Mouse (Mus musculus) T-cell, adult 2 months (primary cell): ENCODE data around the gene Gne.
"Not testable (repeated sequence)": the region's sequence is repeated elsewhere in the genome, so short reads cannot be mapped to it uniquely, and the experiment has no call there.

ENCODE experiments used
- DNase-seq: peaks from one replicate; pipeline ENCODE4 v3.0.0; 2022; ENCODE audit warnings: low spot score

Gne gene

DNA sequence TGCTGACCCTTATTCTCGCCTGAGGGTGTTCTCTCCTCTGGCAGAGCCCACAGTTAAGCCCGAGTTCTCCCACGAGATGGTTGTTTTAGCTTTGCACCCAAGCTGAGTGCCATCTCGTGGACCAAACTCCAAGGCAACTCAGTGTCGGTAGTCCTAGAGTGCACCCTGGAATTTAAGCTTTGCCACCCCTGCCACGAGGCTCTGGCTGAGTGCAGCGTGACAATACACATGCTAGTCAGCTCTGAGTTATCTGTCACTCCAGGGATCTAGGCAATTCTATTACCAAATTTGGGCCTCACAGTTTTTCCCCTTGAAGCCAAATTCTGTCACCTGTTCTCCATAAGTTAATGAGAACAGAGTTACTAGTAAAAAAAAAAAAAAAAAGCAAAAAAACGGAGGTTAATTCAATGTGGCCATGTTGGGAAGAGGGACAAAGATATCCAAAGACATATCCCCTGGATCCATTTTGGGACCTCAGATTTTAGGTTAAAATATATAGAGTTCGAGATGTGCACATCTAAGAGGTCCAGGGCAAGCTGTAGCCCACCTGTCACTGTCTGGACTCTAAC, 11.0 kb downstream of the Gne start:
- DNase-seq, result no peak

DNA sequence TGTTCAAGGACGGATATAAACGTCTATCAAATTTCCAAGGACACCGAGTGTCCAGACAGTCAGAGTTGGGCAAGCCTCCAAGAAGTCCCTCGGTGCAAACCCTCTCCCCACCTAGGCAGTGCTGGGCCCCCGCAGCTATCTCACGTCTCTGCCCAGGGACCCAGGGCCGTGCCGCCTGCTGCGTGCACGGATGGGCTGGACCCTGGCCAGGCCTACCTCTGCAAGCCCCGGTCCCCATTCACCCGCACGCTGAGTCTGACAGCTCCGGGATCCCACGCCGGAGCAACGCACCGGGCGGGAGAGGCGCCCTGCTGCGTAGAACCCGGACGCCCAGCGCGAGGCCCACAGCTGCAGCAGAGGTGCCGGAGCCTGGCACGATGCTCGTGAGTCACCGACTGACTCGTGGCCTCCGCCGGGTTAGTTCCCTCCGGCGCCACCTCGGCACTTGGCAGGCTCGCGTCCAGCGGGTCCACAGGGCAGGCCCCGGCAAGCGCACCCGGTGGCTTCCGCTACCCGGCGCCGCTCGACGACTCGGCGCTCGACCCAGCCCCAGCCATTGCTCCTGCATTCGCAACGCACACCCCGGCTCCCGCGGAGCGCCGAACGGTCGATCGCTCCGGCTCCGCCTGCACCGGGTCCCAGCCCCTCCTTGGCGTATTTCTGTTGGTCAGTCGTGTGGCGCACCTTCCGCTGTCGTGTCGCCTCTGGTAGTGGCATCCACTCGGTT, 11.7 kb downstream of the Gne start:
- DNase-seq, result peak; percentile 86

DNA sequence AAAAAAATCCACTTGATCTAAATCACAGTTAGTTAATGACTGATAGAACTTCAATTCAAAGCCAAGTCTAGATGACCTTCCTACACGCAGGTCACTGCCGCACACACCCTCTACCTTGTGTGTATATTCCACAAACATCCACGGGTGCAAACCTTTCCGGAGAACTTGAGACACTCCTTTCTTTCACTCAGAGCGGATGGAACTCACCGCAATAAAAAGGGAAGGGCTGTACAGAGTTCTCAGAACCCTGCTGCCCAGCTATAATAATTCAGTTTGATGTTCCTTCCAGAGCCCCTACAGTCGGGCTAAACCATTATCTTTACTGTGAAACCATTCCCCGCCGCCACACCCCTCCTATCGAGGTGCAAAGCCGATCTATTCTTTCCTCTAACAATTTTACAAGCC, 12.2 kb downstream of the Gne start:
- no peak for DNase-seq

DNA sequence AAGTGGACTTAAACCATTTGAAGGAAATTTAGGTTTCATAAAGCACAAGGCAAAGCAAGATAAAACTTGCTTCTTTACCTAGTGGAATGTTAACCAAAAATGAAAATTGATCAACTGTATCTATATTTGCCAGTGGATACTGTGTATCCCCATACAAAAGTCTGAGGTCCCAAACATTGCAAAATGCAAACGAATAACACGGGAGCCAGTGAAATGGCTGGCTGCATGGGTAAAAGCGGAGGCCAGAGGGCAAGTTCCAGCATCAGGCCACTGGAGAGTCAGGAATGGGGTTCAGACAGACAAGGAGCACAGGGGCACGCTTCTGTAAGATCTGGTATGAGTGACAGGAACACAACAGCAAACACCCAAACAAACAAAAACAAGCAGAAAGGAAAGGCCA, 13.3 kb downstream of the Gne start:
- DNase-seq, result no peak

DNA sequence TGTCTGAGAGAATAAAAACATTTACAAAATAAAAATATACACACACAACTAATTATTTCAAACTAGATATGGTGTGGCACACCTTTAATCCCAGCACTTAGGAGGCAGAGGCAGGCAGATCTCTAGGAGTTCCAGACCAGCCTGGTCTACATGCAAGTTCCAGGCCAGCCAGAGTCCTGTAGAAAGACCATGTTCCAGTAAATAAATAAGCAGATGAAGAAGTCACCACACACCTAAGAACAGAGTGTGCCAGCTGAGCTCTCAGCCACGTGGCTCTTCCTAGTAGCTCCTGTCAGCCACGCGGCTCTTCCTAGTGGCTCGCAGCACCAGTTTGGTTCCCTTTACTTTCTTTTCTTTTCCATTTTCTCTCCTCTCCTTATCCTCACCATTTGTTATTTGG, 14.6 kb downstream of the Gne start:
- DNase-seq, result no peak

DNA sequence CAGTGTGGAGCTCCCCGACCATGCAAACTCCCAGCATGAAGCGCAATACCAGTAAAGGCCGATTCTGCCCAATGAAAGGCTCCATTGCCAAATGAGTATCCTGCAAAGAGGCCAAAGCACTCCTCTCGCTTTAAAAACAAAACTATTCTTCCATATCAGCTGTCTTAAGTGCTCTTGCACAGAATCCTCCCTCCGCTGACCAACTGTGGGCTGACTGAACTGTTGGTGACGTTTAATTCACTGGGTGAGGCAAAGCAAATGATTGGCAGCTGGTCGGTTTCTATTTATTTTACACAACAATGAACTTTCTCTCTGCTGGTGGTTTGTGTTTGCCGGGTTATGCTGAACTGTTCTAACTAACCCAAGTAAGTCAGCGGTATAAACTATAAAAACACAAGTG, 15.2 kb downstream of the Gne start:
- no peak for DNase-seq

DNA sequence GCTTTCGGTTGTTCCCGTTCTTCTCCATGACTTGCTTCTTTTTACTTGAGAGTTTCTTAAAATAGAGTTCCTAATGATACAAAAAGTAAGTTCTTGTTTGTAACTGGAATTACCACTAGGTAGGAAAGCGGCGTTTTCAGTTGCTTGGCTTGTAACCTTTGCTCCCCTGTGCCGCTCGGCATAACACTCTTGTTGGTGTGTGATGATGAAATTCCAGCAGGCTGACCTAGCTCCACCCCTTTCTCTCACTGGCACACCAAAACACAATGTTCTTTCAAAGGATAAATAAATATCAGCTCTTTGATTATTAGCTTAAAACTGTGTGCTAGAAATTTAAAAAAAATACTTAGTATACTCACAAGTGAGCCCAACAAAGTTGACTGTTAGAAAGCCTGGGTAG, 17.1 kb downstream of the Gne start:
- no peak for DNase-seq

DNA sequence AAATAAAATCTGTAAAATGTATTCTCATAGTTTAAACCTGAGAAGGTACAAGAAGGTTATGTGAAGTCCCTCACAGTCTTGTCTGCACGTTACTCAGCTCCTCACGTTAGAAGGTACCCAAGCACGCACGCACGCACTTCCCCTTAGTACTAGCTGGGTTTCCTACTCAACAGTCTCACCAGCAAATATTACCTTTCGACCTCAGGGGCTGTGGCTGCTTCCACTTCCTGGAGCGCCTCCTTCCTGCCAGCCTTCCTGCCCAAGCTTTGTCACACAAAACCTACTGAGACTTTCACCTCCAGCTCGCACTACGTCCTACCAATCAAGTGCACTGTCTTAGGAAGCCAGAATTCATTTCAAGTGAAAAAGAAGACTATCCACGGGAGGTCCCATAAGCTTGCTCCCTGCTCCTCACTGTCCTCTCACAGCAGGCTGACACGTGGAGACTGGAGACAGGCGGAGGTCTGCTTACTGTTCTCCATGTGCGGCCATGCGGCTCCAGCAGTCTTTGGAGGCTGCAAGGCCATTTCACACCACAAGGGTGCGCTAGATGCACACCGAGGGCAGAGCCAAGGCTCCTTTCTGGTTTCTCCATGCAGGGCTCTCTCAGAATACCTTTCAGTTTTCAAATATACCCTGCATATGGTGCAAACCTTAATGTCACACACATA, 18.5 kb downstream of the Gne start:
- peak; percentile 91 for DNase-seq

DNA sequence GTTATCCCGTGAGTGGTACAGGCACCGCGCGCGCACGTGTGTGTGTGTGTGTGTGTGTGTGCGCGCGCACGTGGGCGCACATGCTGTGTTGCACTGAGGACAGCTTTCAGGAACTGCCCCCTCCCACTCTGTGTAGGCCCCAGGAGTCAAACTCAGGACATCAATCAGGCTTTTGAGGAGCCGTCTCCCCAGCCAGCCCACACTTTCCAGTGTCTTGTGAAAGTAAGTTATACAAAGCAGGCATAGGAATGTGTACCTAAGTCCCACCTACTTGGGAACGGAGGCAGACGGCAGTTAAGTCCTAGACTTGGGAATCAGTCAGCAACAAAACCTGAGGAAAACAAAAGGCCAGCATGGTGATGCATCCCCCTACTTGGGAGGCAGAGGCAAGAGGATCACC, 21.2 kb downstream of the Gne start:
- DNase-seq, result no peak

DNA sequence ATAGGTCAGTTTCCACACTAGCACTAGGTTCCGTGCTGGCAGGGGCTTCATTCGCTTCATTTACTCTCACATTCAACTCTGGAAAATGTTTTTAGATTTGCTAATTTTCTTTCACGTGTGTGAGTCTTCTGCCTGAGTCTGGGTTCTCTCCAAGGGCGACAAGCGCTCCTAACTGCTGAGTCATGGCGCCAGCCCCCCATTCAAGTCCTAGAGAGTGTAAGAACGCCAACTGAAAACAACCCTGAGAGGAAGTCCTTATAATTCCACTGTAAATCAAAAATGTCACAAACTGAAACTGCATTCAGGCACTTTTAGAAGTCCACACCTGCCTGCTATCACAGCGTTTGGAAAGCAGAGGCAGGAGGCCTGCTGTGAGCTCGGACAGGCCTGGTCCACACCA, 21.9 kb downstream of the Gne start:
- no peak for DNase-seq

DNA sequence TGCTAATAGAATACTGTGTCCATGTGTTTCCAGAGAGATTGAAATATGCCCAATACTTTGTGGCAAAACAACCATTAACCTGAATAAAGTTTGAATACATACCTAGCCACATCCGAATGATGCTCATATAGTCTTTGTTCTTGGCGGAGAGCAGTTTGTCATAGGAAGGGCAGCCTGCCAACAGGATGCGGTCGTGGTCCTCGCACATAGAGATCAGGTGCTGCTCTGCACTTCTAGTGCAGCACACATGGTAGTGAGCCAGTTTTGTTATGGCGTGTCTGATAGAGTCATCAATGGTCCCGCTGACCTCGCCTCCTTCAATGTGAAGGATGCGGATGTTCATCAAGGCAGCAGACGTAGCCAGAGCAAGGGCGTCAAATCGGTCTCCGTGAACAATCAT, 24.3 kb downstream of the Gne start:
- DNase-seq, result peak; percentile 86

DNA sequence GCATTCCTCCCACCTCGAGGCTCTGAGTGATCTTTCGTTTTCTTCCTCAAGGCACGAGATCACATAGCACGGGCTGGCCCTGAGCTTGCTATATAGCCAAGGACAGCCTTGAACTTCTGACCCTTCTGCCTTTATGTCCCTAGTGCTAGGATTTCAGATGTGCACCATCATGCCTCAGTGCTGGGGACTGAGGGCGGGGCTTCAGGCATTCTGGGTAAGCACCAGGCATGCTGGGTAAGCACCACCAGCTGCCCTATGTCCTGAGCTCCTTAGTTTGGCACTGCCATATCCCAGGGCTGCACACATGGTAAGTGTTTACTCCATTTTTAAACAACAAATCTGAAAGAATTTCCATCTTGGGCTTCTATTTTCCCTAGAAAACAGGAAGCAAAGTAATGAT, 34.2 kb downstream of the Gne start:
- DNase-seq, result no peak

DNA sequence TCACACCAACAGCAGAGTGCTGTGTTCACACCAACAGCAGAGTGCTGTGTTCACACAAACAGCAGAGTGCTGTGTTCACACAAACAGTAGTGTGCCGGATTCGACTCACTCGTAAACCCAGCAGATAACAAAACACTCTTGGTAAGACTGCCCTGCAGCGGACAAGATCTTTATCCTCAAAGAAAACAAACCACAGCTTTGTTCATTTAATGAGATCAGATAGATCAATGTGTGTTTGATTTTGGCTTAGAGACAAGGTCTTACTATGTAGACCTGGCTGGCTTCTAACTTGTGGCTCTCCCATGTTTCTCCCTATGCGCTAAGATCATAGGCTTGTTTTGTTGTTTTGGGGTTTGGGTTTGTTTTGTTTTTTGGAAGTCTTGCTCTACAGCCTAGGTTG, 37.9 kb downstream of the Gne start:
- no peak for DNase-seq

DNA sequence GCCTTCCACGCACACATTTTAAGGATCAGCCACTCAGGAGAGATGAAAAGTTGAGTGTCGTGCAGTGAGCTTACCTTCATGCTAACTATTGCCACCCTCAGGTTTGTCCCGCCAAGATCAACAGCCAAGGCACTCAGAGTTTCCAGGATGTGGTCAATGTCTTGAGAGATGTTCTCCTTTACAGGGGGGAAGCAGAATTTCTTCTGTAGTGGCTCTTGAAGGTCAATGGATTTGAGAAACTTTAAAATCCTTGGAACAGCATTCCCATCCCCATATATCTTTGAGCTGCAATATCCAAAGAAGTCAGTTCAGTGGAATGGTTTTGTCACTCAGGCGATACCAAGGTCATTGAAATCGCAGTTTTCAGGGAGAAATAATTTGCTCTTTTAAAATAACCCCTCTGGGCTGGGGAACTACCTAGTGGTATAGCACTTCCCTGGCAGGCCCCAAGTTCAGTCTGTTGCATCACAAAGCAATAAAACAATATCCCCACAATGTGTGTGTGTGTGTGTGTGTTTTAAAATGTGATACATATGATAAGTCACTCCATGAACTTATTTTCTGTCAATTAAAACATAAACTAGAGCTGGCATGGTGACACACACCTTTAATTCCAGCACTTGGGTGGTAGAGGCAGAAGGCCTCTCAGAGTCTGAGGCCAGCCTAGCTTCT, 39.2 kb downstream of the Gne start:
- DNase-seq, result peak; percentile 45

DNA sequence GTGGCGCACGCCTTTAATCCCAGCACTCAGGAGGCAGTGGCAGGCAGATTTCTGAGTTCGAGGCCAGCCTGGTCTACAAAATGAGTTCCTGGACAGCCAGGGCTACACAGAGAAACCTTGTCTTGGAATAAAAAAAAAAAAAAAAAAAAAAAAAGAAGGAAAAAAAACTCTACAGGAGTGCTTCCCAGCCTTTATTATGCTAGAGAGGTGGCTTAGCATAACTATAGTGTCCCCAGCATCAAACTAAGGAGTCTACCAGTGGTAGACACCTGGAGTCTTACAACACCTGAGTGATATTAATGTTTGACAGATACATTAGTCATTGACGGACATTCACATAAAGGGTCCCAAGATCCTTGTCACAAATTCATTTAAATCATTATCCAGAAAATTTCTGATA, 40.8 kb downstream of the Gne start:
- DNase-seq, result not testable (repeated sequence)

DNA sequence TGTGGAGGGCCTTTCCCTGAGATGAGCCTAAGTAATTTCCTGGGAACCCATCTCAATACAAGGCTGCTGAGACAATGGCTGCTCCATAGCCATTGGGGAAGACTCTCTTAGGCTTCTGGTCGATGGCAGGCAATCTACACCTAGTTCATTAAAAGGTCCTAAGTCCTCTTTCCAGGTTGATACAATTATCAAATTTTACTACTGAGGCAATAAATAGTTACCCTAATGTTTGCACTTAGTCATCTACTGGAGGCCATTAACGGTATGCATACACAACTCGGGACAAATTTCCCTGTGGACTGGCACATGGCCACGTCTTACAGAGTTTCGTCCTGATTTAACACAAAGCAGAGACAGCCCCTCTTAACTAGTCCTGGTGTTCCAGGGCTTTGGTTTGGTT, 41.5 kb downstream of the Gne start:
- no peak for DNase-seq

DNA sequence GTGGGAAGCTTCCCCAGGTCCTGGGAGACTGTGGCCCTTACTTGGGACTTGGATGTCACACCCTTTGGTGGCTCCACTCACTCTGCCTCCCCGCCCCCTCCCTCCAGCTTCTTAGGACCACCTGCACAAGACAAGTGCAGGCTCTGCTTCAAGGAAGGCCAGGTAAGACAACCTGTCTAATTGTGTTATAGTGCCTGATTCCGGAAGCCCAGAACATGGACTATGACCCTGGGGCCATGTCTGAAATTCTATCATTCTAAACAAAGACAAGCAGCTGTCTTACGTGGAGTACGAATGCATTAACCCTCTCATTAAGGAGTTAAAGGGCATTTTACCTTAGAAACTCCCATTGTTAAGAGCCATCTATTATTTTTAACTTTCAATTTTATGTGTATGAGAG, 43.2 kb downstream of the Gne start:
- no peak for DNase-seq

DNA sequence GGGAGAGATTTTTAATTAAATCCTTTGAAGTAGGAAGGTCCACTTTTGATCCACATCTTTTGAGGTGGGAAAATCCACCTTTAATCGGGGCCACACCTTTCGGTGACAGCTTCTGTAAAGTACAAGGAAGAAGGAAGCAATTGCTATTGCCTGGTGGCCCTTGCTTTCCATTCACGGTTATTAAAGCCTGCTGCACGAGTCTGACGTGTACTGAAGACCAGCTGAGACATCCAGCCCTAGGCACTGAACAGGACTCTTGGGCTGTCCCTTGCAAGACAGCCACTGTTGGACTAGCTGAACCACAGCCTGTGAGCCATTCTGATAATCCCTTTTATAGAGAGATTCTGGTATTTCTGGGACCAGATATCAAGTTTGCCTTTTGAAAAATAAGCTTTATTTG, 47.5 kb downstream of the Gne start:
- DNase-seq, result no peak

DNA sequence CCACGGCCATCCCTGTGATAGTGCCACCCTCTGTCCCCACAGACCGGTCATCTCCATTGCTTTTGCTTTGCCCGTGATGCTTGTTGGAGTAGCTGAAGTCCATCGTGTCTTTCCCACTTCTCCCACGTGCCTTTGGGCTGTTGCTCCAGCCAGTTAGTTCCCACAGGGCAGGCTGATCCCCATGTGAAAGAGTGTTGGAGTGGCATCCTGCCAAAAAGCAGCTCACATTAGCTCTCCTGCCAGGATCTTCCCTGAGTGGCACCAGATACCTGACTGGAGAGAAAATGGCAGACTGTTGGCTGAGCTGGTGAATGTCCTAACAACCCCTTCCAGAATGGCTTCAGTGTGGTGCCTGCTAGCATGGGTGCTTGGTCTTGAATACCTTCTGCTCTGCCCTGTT, 52.5 kb downstream of the Gne start:
- no peak for DNase-seq

DNA sequence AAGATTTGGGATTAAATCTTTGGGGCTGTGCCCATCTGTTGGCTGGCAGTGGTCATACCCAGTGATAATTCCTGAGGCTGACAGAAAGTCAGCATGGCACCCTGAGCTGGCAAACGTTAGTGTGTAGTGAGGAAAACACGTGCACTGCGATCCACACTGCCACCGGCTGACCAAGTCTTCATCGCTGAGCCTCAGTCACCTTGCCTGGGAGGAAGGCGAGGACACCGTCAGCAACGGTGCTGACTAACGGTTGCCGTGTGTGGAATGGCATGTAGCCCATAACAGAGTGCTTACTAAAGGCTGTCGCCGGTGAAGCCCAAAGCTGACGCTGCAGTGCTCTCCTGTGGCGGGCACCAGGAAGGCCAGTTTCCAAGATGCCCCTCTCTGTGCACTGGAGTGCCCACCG, 54.3 kb downstream of the Gne start:
- DNase-seq, result no peak

DNA sequence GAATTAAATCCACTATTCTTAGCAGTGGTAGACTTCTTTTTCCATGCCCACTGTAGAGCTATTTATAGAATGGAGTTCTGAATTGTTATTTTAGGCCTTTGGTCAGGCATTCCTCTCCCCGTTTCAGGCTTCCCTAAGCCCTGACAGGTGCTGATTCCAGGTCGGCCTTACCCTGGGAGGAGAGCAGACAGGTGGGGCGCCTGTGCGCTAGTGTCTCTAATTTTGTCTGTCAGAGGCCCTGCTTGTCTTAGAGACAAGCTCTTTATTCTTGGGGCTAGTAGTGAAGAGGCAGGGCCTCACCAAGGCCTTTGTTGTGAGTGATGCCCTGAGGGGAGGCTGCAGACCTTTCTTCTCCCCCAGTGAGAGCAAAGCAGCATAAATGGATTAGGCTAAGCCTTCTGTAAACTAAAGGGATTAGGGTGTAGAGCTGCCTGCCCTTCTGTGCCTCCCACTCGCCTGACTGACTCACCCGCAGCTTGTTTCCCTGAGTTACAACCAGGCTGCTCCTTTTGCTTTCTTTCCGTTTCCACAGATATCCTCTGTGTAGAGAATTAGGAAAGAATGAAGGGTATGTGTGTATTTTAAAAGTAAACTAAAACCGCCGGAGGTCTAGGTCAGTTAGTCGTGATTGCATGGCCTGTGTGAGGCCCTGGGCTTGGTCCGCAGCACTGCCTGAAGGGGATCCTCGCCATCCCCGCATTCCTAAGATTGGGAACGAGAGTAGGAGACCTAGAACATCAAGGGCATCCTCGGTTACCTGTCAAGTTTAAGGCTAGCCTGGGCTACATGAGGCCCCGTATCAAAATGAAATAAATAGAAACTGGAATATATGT, 55.5 kb downstream of the Gne start:
- DNase-seq, result no peak

DNA sequence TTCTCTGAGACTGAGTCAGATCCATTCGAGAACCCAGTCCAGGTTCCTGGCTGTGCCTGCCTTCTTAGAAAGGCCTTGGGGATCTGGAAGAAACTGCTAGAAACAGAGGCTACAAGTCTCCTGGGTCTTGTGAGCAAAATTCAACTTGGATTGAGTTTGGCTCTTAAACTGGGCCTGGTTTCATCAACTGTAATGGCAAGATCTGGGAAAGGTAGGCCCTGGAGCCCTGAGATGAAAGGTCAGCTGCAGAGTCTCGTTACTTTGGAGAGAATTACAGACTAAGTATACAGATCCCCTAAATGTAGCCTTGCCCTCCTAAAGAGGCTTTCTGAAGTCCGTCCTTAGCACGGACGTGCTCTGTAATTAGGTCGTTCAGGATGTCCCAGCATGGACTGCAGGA, 58.4 kb downstream of the Gne start:
- no peak for DNase-seq
